Comparison of ENCODE assay signal across 9 mouse cellular contexts in the genomic region with DNA sequence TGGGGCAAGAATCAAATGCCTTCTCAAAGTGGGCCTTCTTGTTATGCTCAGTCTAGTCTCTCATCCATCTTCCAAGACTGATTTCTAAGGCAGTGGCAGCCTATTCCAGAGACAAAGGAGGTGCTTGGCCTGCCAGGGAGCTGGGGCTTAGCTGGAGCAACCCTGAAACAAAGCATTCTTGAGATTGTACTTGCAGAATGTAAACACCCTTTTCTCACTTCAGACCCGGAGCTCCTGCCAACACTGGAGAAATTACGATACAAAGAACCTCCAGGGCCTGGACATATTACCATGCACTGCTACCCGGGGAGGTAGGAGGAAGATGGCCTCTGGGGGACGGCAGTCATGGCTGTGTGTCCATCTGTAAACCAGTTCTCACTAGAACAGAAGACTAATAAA.
DNase-seq lines count a peak whose midpoint lies in the region; ATAC-seq and TF ChIP-seq lines count a peak whose summit lies in the region.
"Had no signal": no experiment of that assay in that cellular context is flagged by ENCODE, and none has a peak within 500 bp of the region (broad histone marks: within the 10 kb centered on the region; RNA-seq: fewer than 3 reads in every experiment).

No protein-coding gene starts in this region.

- H3K4me3 ChIP-seq in kidney, embryonic 16.5 days (ENCODE audit: low read length), result no peak overlapping the region
- peak overlapping the region; percentile 63 to 64; a peak in 2 of 4 replicates for H3K4me3 ChIP-seq in ES-E14 (ENCODE audit: insufficient read depth in 1 of 2, low read depth in 1 of 2, low read length in 2 of 2, poor library complexity in 1 of 2, severe bottlenecking in 1 of 2)
- no peak overlapping the region for H3K4me3 ChIP-seq in lung, postnatal 0 days (ENCODE audit: low read depth, low read length)

- peak; percentile 45 for DNase-seq in kidney, adult 18-20 months
- DNase-seq in ES-E14 (ENCODE audit: low read depth, low spot score), result no peak
- peak; percentile 30 for DNase-seq in embryo, embryonic 10.5 days (ENCODE audit: low spot score)
- peak; percentile 93 for DNase-seq in lung, postnatal 0 days (ENCODE audit: low spot score)
- no peak for DNase-seq in frontal cortex, postnatal 14 days (ENCODE audit: low spot score in 2 of 2)
- no peak for DNase-seq in urinary bladder, adult 18-20 months (ENCODE audit: low spot score in 2 of 2)

- no peak for TF ChIP-seq CTCF in lung, postnatal 0 days (IDR thresholded peaks at IDR 0.05)

- no peaks in the 10 kb centered on the region for H3K9me3 ChIP-seq in kidney, embryonic 16.5 days (ENCODE audit: low read length)
- no peaks in the 10 kb centered on the region for H3K9me3 ChIP-seq in ES-E14 (ENCODE audit: control insufficient read depth, insufficient read depth, low read depth, low read length)
- H3K9me3 ChIP-seq in lung, postnatal 0 days (ENCODE audit: low read length), result no peaks in the 10 kb centered on the region

- H3K4me1 ChIP-seq in kidney, embryonic 16.5 days (ENCODE audit: insufficient read depth, low read length), result peaks cover 20% of the 10 kb centered on the region
- H3K4me1 ChIP-seq in ES-E14 (ENCODE audit: control insufficient read depth in 2 of 2, insufficient read depth in 2 of 2, low read length in 2 of 2, poor library complexity in 1 of 2), result peaks cover 2 to 9% of the 10 kb centered on the region in 2 experiments; a peak in 3 of 4 replicates
- peaks cover 37% of the 10 kb centered on the region; the same call in 1 of the 2 replicates for H3K4me1 ChIP-seq in lung, postnatal 0 days (ENCODE audit: insufficient read depth, low read depth, low read length)

- TF ChIP-seq EP300 in lung, postnatal 0 days (IDR thresholded peaks at IDR 0.05), result peak; percentile 50

- ATAC-seq in kidney, embryonic 16.5 days (ENCODE audit: low FRiP score, low TSS enrichment), result no peak
- peak; percentile 63 for ATAC-seq in lung, postnatal 0 days
- ATAC-seq in frontal cortex, adult (ENCODE audit: low TSS enrichment), result no peak
- ATAC-seq: Patski had no signal

- in situ Hi-C loops in ES-E14 (cut with MboI; ENCODE audit: low sequenced_read_pairs in 2 of 2, unreplicated experiment in 2 of 2), result no loop called here

- no peaks in the 10 kb centered on the region for H3K27me3 ChIP-seq in kidney, embryonic 16.5 days (ENCODE audit: insufficient read depth, low read length)
- H3K27me3 ChIP-seq in lung, postnatal 0 days (replicated peaks; ENCODE audit: insufficient read depth, low read length), result no peaks in the 10 kb centered on the region
- H3K27me3 ChIP-seq: Patski had no signal

- no peak overlapping the region for H3K27ac ChIP-seq in kidney, embryonic 16.5 days (ENCODE audit: low read length)
- peak overlapping the region; percentile 97 for H3K27ac ChIP-seq in ES-E14 (ENCODE audit: insufficient read depth, low read depth, low read length, poor library complexity, severe bottlenecking)
- H3K27ac ChIP-seq in lung, postnatal 0 days (ENCODE audit: low read length), result peak overlapping the region; percentile 95

- no peaks in the 10 kb centered on the region for H3K36me3 ChIP-seq in kidney, embryonic 16.5 days (ENCODE audit: insufficient read depth, low read length)
- peaks cover 11% of the 10 kb centered on the region for H3K36me3 ChIP-seq in ES-E14 (ENCODE audit: control insufficient read depth, insufficient read depth, low read length, poor library complexity, severe bottlenecking)
- no peaks in the 10 kb centered on the region for H3K36me3 ChIP-seq in lung, postnatal 0 days (ENCODE audit: insufficient read depth, low read length)

- WGBS in kidney, embryonic 16.5 days, result 45% methylated on average over 4 of the region's 4 CpGs
- 15% methylated on average over 4 of the region's 4 CpGs for WGBS in lung, postnatal 0 days

- no peak overlapping the region for H3K4me2 ChIP-seq in kidney, embryonic 16.5 days (replicated peaks; ENCODE audit: low read depth, low read length)
- H3K4me2 ChIP-seq in lung, postnatal 0 days (replicated peaks; ENCODE audit: low read depth, low read length), result no peak overlapping the region

- H3K9ac ChIP-seq in kidney, embryonic 16.5 days (replicated peaks; ENCODE audit: low read length), result no peak overlapping the region
- peak overlapping the region; percentile 71; the same call in 1 of the 2 replicates for H3K9ac ChIP-seq in ES-E14 (ENCODE audit: insufficient read depth, low read depth, low read length, poor library complexity, severe bottlenecking)
- no peak overlapping the region for H3K9ac ChIP-seq in lung, postnatal 0 days (replicated peaks; ENCODE audit: low read depth)

TF ChIP-seq in ES-E14, 5 proteins besides CTCF, POLR2A, EP300 and RAD21:
- TF ChIP-seq ZNF384 (IDR thresholded peaks at IDR 0.05; ENCODE audit: low read depth, low read length), result no peak
- no peak for TF ChIP-seq ZC3H11A (IDR thresholded peaks at IDR 0.05; ENCODE audit: borderline replicate concordance, low read depth, low read length)
- no peak for TF ChIP-seq CHD2 (IDR thresholded peaks at IDR 0.05; ENCODE audit: low read depth, low read length)
- TF ChIP-seq HCFC1 (IDR thresholded peaks at IDR 0.05; ENCODE audit: borderline replicate concordance, insufficient read depth, low read length), result no peak
- TF ChIP-seq MAFK (IDR thresholded peaks at IDR 0.05; ENCODE audit: insufficient read depth, low read depth, low read length), result no peak

Comparison
In these comparisons a context has a peak if more than half of its experiments do, and no peak if none do; other contexts are left out.
1. DNase-seq: peak in kidney, adult 18-20 months (single experiment), embryo, embryonic 10.5 days (single experiment) and lung, postnatal 0 days (single experiment); none in ES-E14 (single experiment), frontal cortex, postnatal 14 days (0 of 2) and urinary bladder, adult 18-20 months (0 of 2).
2. H3K4me3 ChIP-seq: peak in ES-E14 (2 of 2); none in kidney, embryonic 16.5 days (single experiment) and lung, postnatal 0 days (single experiment).